Mouse (Mus musculus) heart, embryonic 14.5 days (tissue): Measurements from ENCODE around the gene Map2k2. TPM values are rescaled to one million over a fixed set of nuclear protein-coding genes. Genes with fewer than 3 reads are reported as not detected.

Experiments used
- ATAC-seq: fragments of 200-750 bp; cut with Nextera tagmentation; 2 replicates; pipeline ENCODE4 v1.8.0; 2017; ENCODE audit warnings: low read depth, moderate TSS enrichment; ENCODE audit not compliant: insufficient number of reproducible peaks, insufficient read depth, low FRiP score
- H3K27ac ChIP-seq, 2 experiments: fragments of 200-500 bp in 1 of 2; fragments of 300-500 bp in 1 of 2; sonication (generic) in 1 of 2; replicated peaks in 1 of 2; 2 replicates each; pipeline ENCODE4 v1.5.1; 2012 to 2014; ENCODE audit warnings: low read depth in 2 of 2, low read length in 2 of 2, control low read depth in 1 of 2, mild to moderate bottlenecking in 1 of 2, mixed read lengths in 1 of 2; ENCODE audit not compliant: control insufficient read depth in 1 of 2, insufficient read depth in 1 of 2
- H3K27me3 ChIP-seq: fragments of 300-500 bp; sonication (generic); 2 replicates; pipeline ENCODE4 v1.6.1; 2014; ENCODE audit warnings: mild to moderate bottlenecking, low read length, control low read depth; ENCODE audit not compliant: control insufficient read depth, insufficient read depth
- H3K36me3 ChIP-seq: fragments of 300-500 bp; sonication (generic); 2 replicates; pipeline ENCODE4 v1.6.1; 2014; ENCODE audit warnings: mild to moderate bottlenecking, control low read depth, low read length, mixed read lengths; ENCODE audit not compliant: control insufficient read depth, insufficient read depth
- H3K4me1 ChIP-seq, 2 experiments: fragments of 200-500 bp in 1 of 2; fragments of 300-500 bp in 1 of 2; sonication (generic) in 1 of 2; 2 replicates each; pipeline ENCODE4 v1.6.1; 2012 to 2014; ENCODE audit warnings: low read length in 2 of 2, control low read depth in 1 of 2, mixed read lengths in 1 of 2; ENCODE audit not compliant: control insufficient read depth in 2 of 2, insufficient read depth in 2 of 2
- H3K4me2 ChIP-seq: fragments of 300-500 bp; sonication (generic); 2 replicates; pipeline ENCODE4 v1.6.1; 2014; ENCODE audit warnings: mild to moderate bottlenecking, low read length
- H3K4me3 ChIP-seq, 2 experiments: fragments of 200-500 bp in 1 of 2; fragments of 300-500 bp in 1 of 2; sonication (generic) in 1 of 2; 2 replicates each; pipeline ENCODE4 v1.5.1; 2012 to 2014; ENCODE audit warnings: low read length in 2 of 2, mild to moderate bottlenecking in 2 of 2, control low read depth in 1 of 2, low read depth in 1 of 2, moderate library complexity in 1 of 2; ENCODE audit not compliant: control insufficient read depth in 1 of 2, insufficient read depth in 1 of 2
- H3K9ac ChIP-seq: fragments of 300-500 bp; sonication (generic); 2 replicates; pipeline ENCODE4 v1.6.1; 2014; ENCODE audit warnings: mild to moderate bottlenecking, low read length
- H3K9me3 ChIP-seq: fragments of 300-500 bp; sonication (generic); 2 replicates; pipeline ENCODE4 v1.6.1; 2016; ENCODE audit warnings: low read length, control low read depth; ENCODE audit not compliant: control insufficient read depth
- WGBS: fragments of 180-500 bp; shearing (Covaris S2); extraction: QIAGEN DNeasy Blood & Tissue Kit; methylation state at CpG from one replicate; pipeline ENCODE4 v1.1.7; 2014; 5-methylcytosine and 5-hydroxymethylcytosine counted together
- polyA plus RNA-seq: library from polyadenylated mRNA; unstranded; fragments of >200 nt; fragmentation: Nextera tagmentation; extraction: Ambion mirVana; gene quantifications from 2 replicates; pipeline ENCODE4 v1.2.1, GENCODE M21; 2014

Gene Map2k2
- polyA plus RNA-seq, 1 experiment from 2014 or later: 159 TPM

- Histone ChIP-seq H3K4me2 (no peak overlapping the region), H3K36me3 (peaks cover 54% of the 10 kb centered on the region), H3K27me3 (no peaks in the 10 kb centered on the region), H3K4me1 (no peaks in the 10 kb centered on the region), H3K9ac (no peak overlapping the region), H3K27ac (no peak overlapping the region), H3K9me3 (no peaks in the 10 kb centered on the region), H3K4me3 (no peak overlapping the region)
- no peak; the same call in 1 of the 2 replicates for ATAC-seq
- 74% methylated on average over 7 of the region's 7 CpGs for WGBS
Observed at GRCm38 (mm10) chr10:81082168-81082960, 23.4 kb upstream of the Map2k2 start.

GRCm38 (mm10) chr10:81087021-81087420 lies 18.7 kb upstream of the Map2k2 start:
- Histone ChIP-seq H3K27me3 (no peaks in the 10 kb centered on the region), H3K4me3 (no peak overlapping the region), H3K4me2 (no peak overlapping the region), H3K4me1 (peaks cover 0 to 7% of the 10 kb centered on the region in 2 experiments; a peak in 2 of 4 replicates), H3K27ac (no peak overlapping the region), H3K36me3 (peaks cover 8% of the 10 kb centered on the region), H3K9ac (no peak overlapping the region), H3K9me3 (no peaks in the 10 kb centered on the region)
- ATAC-seq: no peak
- WGBS: 50% methylated on average over 2 of the region's 2 CpGs

DNA sequence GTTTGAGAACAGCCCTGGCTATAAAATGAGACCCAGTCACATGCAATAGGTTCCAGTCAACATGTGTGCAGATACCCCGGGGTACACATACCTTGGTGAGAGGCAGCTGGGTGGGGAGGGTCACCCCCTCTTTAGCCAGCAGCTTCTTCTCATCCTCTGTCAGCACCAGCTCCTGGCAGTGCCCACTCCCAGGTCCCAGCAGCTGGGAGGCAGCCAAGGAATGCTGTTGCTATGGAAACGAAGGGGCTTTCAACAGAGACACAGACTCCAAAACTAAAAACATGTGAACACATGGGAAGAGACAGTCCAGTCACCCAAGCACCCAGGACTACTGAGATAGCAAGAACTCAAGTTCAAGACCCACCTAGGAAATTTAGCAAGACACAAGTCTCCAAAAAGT lies 16.5 kb upstream of the Map2k2 start:
- Histone ChIP-seq H3K4me1 (peaks cover 2 to 7% of the 10 kb centered on the region in 2 experiments; a peak in 2 of 4 replicates), H3K4me3 (no peak overlapping the region), H3K27ac (no peak overlapping the region), H3K36me3 (no peaks in the 10 kb centered on the region), H3K4me2 (no peak overlapping the region), H3K27me3 (no peaks in the 10 kb centered on the region), H3K9ac (no peak overlapping the region), H3K9me3 (no peaks in the 10 kb centered on the region)
- no peak; the same call in 1 of the 2 replicates for ATAC-seq
- 39% methylated on average over 2 of the region's 2 CpGs for WGBS

DNA sequence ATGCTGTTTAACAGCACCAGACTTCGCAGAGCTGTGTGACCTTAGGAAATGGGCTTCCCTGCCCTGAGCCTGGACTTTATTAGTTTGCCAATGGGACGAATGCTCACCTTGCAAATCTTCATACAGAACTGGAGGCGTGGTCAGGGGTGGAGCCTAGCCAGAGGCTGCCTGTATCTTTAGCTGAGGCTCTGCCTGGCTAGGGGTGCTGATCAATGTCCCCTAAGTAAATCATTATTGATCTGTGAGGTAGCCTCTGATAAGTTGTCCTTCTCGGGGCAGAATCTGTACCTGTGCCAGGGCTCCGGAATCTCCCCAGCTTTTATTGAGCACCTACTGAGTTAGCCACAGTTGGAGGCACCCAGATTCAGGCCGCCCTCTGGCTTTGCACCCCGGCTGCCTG lies 15.1 kb upstream of the Map2k2 start:
- Histone ChIP-seq H3K9me3 (no peaks in the 10 kb centered on the region), H3K4me1 (peaks cover 2 to 7% of the 10 kb centered on the region in 2 experiments; a peak in 2 of 4 replicates), H3K4me2 (no peak overlapping the region), H3K36me3 (no peaks in the 10 kb centered on the region), H3K9ac (no peak overlapping the region), H3K4me3 (no peak overlapping the region), H3K27ac (no peak overlapping the region), H3K27me3 (no peaks in the 10 kb centered on the region)
- no peak for ATAC-seq
- 73% methylated on average over 7 of the region's 7 CpGs for WGBS

DNA sequence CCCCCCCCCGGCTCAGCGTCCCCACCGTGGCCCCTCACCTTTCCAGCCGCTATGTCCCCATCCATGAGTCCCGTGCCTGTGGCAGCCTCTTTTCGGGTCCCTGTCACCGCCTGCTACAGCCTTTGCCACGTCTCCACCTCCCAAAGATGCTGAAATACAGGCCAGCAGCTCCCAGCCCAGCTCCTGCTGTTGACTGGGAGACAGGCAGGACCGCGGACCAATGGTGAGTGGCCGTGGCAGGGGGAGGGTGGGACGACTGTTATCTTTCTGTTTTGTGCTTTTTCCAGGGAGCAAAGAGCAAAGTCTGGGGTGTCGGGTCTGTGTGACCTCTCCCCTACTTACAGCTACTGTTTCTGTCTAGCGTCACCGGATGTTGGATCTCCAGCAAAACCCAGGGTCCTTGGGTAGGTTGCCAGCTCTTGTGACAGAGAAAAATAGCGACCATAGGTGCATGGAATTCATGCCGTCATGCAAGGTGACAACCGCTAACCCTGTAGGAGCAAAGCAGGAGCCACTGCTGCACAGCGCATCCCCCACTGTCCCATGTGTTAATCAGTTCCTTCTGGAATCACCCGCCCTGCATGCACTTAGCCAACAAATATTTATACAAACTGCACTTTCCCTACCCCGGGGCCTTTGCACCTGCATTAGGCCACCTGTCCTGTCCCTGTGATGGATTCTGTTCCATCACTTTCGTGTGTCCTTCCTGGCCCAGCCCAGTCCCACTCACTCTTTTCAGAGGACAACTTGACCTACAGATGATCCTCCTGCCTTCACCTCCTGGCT lies 13.1 kb upstream of the Map2k2 start:
- H3K27ac ChIP-seq: no peak overlapping the region
- H3K9ac ChIP-seq: no peak overlapping the region; the same call in 1 of the 2 replicates
- peaks cover 2 to 7% of the 10 kb centered on the region in 2 experiments; a peak in 2 of 4 replicates for H3K4me1 ChIP-seq
- no peaks in the 10 kb centered on the region for H3K27me3 ChIP-seq
- H3K4me3 ChIP-seq: no peak overlapping the region
- no peak for ATAC-seq
- H3K4me2 ChIP-seq: no peak overlapping the region
- H3K9me3 ChIP-seq: peaks cover 4% of the 10 kb centered on the region; the same call in 1 of the 2 replicates
- H3K36me3 ChIP-seq: no peaks in the 10 kb centered on the region
- 43% methylated on average over 22 of the region's 22 CpGs for WGBS

- no peak overlapping the region for H3K27ac ChIP-seq
- H3K4me3 ChIP-seq: no peak overlapping the region
- H3K9ac ChIP-seq: no peak overlapping the region
- no peaks in the 10 kb centered on the region for H3K36me3 ChIP-seq
- peaks cover 0 to 2% of the 10 kb centered on the region in 2 experiments; a peak in 1 of 4 replicates for H3K4me1 ChIP-seq
- WGBS: 51% methylated on average over 9 of the region's 9 CpGs
- H3K27me3 ChIP-seq: no peaks in the 10 kb centered on the region
- no peak overlapping the region for H3K4me2 ChIP-seq
- ATAC-seq: no peak
- peaks cover 4% of the 10 kb centered on the region; the same call in 1 of the 2 replicates for H3K9me3 ChIP-seq
Observed at GRCm38 (mm10) chr10:81094931-81095678, 10.6 kb upstream of the Map2k2 start.

DNA sequence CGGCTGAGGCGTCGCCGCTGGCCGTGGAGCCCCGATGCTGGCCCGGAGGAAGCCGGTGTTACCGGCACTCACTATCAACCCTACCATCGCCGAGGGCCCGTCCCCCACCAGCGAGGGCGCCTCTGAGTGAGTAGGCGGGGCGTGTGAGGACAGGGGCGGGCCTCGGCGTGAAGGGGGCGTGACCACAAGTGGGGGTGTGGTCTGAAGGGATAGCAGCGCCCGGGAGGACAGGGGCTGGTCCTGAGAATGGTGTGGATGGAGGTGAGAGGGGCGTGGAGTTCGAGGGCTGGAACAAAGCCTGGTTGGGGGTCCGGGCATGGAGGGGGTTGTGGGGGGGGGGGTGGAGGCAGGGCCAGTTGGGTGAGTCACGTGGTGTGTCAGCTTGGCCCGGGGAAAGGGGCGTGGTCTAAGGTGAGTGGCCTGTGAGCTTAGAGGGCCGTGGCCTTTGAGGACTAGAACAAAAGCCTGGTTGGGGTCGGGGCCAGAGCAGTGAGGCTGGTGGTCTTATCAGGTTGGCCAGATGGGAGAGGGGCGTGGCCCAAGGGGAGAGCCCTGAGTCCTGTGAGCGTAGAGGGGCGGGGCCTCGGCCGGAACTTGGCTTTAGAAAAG lies 502 bp downstream of the Map2k2 start:
- Histone ChIP-seq H3K4me1 (peaks cover 10 to 18% of the 10 kb centered on the region in 2 experiments), H3K27ac (peak overlapping the region; percentile 93 to 99), H3K9ac (peak overlapping the region; percentile 99), H3K9me3 (no peaks in the 10 kb centered on the region), H3K36me3 (peaks cover 35% of the 10 kb centered on the region), H3K4me2 (peak overlapping the region; percentile 90), H3K27me3 (no peaks in the 10 kb centered on the region), H3K4me3 (peak overlapping the region; percentile 75 to 97)
- peak; percentile 83 for ATAC-seq
- 1% methylated on average over 35 of the region's 35 CpGs for WGBS
